Mouse (Mus musculus): ENCODE data around the gene Ids.

Gene Ids

GRCm38 (mm10) chrX:70364661-70365613, at the start of gene Ids:
Gene Ids (minus strand): TSS chrX:70365084.
- in situ Hi-C loops (cut with MboI, MseI), result no loop called here

GRCm38 (mm10) chrX:70392636-70393035, 27.8 kb upstream of the Ids start:
- in situ Hi-C loops (cut with MboI, MseI), result loop anchor here (5.0 kb wide), 1 partner anchor 165 kb away; no protein-coding TSS in a partner anchor

- in situ Hi-C loops (cut with MboI, MseI), result loop anchor here (10.0 kb wide), 1 partner anchor 89 kb away; the partner anchor contains the start of gene Tmem185a
Measured at GRCm38 (mm10) chrX:70385962-70386351, 21.1 kb upstream of the Ids start.

GRCm38 (mm10) chrX:70385276-70385961, 20.5 kb upstream of the Ids start, which contains the start of gene 1110012L19Rik:
Gene 1110012L19Rik (plus strand): TSS chrX:70385877.
- in situ Hi-C loops (cut with MboI, MseI), result loop anchor here (10.0 kb wide), 1 partner anchor 89 kb away; the partner anchor contains the start of gene Tmem185a

- in situ Hi-C loops (cut with MboI, MseI), result loop anchor here (10.0 kb wide), 1 partner anchor 90 kb away; the partner anchor contains the start of gene Tmem185a
Measured at GRCm38 (mm10) chrX:70384917-70385275, 20.0 kb upstream of the Ids start.

GRCm38 (mm10) chrX:70374469-70375110, 9.7 kb upstream of the Ids start:
- in situ Hi-C loops (cut with MboI, MseI), result loop anchor here (5.0 kb wide), 1 partner anchor 198 kb away; no protein-coding TSS in a partner anchor

- in situ Hi-C loops (cut with MboI, MseI), result loop anchor here (5.0 kb wide), 1 partner anchor 203 kb away; no protein-coding TSS in a partner anchor
Measured at GRCm38 (mm10) chrX:70369758-70370157, 4.9 kb upstream of the Ids start.

- in situ Hi-C loops (cut with MboI, MseI), result no loop called here
Measured at GRCm38 (mm10) chrX:70364202-70364601, 682 bp downstream of the Ids start.

GRCm38 (mm10) chrX:70363446-70363845, 1.4 kb downstream of the Ids start:
- in situ Hi-C loops (cut with MboI, MseI), result no loop called here

- in situ Hi-C loops (cut with MboI, MseI), result no loop called here
Measured at GRCm38 (mm10) chrX:70362985-70363384, 1.9 kb downstream of the Ids start.

GRCm38 (mm10) chrX:70330202-70330843, 34.6 kb downstream of the Ids start:
- in situ Hi-C loops (cut with MboI, MseI), result no loop called here

GRCm38 (mm10) chrX:70328530-70329143, 36.2 kb downstream of the Ids start:
- in situ Hi-C loops (cut with MboI, MseI), result no loop called here

GRCm38 (mm10) chrX:70327656-70328055, 37.2 kb downstream of the Ids start:
- in situ Hi-C loops (cut with MboI, MseI), result no loop called here

- in situ Hi-C loops (cut with MboI, MseI), result no loop called here
Measured at GRCm38 (mm10) chrX:70319254-70319653, 45.6 kb downstream of the Ids start.

GRCm38 (mm10) chrX:70314949-70315641, 49.8 kb downstream of the Ids start:
- in situ Hi-C loops (cut with MboI, MseI), result no loop called here
